Comparison of ENCODE assay signal across 17 mouse cellular contexts in genomic region chr17:46182273-46182672, GRCm38 (mm10). TPM values are rescaled to one million over a fixed set of nuclear protein-coding genes. Genes with fewer than 3 reads are reported as not detected.
DNase-seq lines count a peak whose midpoint lies in the region; ATAC-seq lines count a peak whose summit lies in the region.
"Had no signal": no experiment of that assay in that cellular context is flagged by ENCODE, and none has a peak within 500 bp of the region (broad histone marks: within the 10 kb centered on the region; RNA-seq: fewer than 3 reads in every experiment).

No protein-coding gene starts in this region.

- no peak overlapping the region for H3K27ac ChIP-seq in kidney, embryonic 15.5 days
- H3K27ac ChIP-seq: embryonic facial prominence, embryonic 10.5 days; limb, embryonic 12.5 days; midbrain, embryonic 15.5 days; neural tube, embryonic 12.5 days had no signal

- no peak overlapping the region for H3K4me3 ChIP-seq in kidney, embryonic 15.5 days (replicated peaks)
- H3K4me3 ChIP-seq: embryonic facial prominence, embryonic 10.5 days; limb, embryonic 12.5 days; midbrain, embryonic 15.5 days; neural tube, embryonic 12.5 days had no signal

- H3K9me3 ChIP-seq in kidney, embryonic 15.5 days (replicated peaks) = no peaks in the 10 kb centered on the region
- H3K9me3 ChIP-seq: embryonic facial prominence, embryonic 10.5 days; limb, embryonic 12.5 days; midbrain, embryonic 15.5 days; neural tube, embryonic 12.5 days had no signal

- H3K4me2 ChIP-seq in kidney, embryonic 15.5 days = no peak overlapping the region
- H3K4me2 ChIP-seq: limb, embryonic 12.5 days; midbrain, embryonic 15.5 days; neural tube, embryonic 12.5 days had no signal

- H3K36me3 ChIP-seq in kidney, embryonic 15.5 days = peaks cover 97% of the 10 kb centered on the region

- no peaks in the 10 kb centered on the region for H3K4me1 ChIP-seq in kidney, embryonic 15.5 days
- H3K4me1 ChIP-seq: embryonic facial prominence, embryonic 10.5 days; limb, embryonic 12.5 days; midbrain, embryonic 15.5 days; neural tube, embryonic 12.5 days had no signal

- 90% methylated on average over 4 of the region's 4 CpGs for WGBS in kidney, embryonic 15.5 days

- H3K9ac ChIP-seq in kidney, embryonic 15.5 days = no peak overlapping the region
- H3K9ac ChIP-seq: limb, embryonic 12.5 days; midbrain, embryonic 15.5 days; neural tube, embryonic 12.5 days had no signal

- ATAC-seq in kidney, embryonic 15.5 days (replicated peaks; ENCODE audit: low FRiP score) = no peak
- ATAC-seq: midbrain, embryonic 15.5 days had no signal

- H3K27me3 ChIP-seq in kidney, embryonic 15.5 days = no peaks in the 10 kb centered on the region
- H3K27me3 ChIP-seq: limb, embryonic 12.5 days; midbrain, embryonic 15.5 days; neural tube, embryonic 12.5 days had no signal

- DNase-seq in adrenal gland, postnatal 10 days = peak; percentile 56
- no peak for DNase-seq in adrenal gland, postnatal 4 days (ENCODE audit: low spot score in 2 of 2)
- DNase-seq in kidney, postnatal 25 days = peak; percentile 27 to 47
- DNase-seq in thymus, postnatal 14 days = peak; percentile 34
- DNase-seq in thymus, postnatal 0 days (ENCODE audit: low spot score) = no peak
- peak; percentile 52 to 56 for DNase-seq in kidney, postnatal 4 days
- no peak for DNase-seq in cerebellum, postnatal 25 days
- DNase-seq: cerebellum, adult 2 months; heart, postnatal 4 days; layer of hippocampus, postnatal 36 days; lung, postnatal 14 days; right cerebral cortex, adult 18-20 months had no signal

RNA-seq across cellular contexts. Expression of gene Polh, which starts 20.2 kb away (rescaled TPM):
- total RNA-seq in adrenal gland, postnatal 10 days (2021) = 10 to 100 TPM; 25.5 to 31.4 TPM
- total RNA-seq in adrenal gland, postnatal 4 days (2021) = 10 to 100 TPM; 34.9 to 36.8 TPM
- 16.5 and 17.0 TPM in 2 replicates for polyA plus RNA-seq in kidney, embryonic 15.5 days (2015; fragmentation: Nextera tagmentation; extraction: Ambion mirVana)
- 21.5 and 24.0 TPM in 2 replicates for polyA plus RNA-seq in thymus, postnatal 0 days (2015; fragmentation: Nextera tagmentation; extraction: Ambion mirVana)

RNA-seq across cellular contexts. Expression of gene Xpo5, which starts 20.3 kb away (rescaled TPM):
- total RNA-seq in adrenal gland, postnatal 10 days (2021) = 10 to 100 TPM; 43.6 to 48.5 TPM
- total RNA-seq in adrenal gland, postnatal 4 days (2021) = 10 to 100 TPM; 72.0 to 74.6 TPM
- polyA plus RNA-seq in kidney, embryonic 15.5 days (2015; fragmentation: Nextera tagmentation; extraction: Ambion mirVana) = 41.9 and 44.8 TPM in 2 replicates
- 25.2 and 26.8 TPM in 2 replicates for polyA plus RNA-seq in thymus, postnatal 0 days (2015; fragmentation: Nextera tagmentation; extraction: Ambion mirVana)

RNA-seq across cellular contexts. Expression of gene Gtpbp2, which starts 21.4 kb away (rescaled TPM):
- total RNA-seq in adrenal gland, postnatal 10 days (2021) = 10 to 100 TPM; 66.5 to 94.0 TPM
- total RNA-seq in adrenal gland, postnatal 4 days (2021) = 100 to 1,000 TPM; 101 to 116 TPM
- polyA plus RNA-seq in kidney, embryonic 15.5 days (2015; fragmentation: Nextera tagmentation; extraction: Ambion mirVana) = 36.8 and 44.4 TPM in 2 replicates
- 31.4 and 37.6 TPM in 2 replicates for polyA plus RNA-seq in thymus, postnatal 0 days (2015; fragmentation: Nextera tagmentation; extraction: Ambion mirVana)

RNA-seq across cellular contexts. Expression of gene Mad2l1bp, which starts 28.9 kb away (rescaled TPM):
- 10 to 100 TPM; 14.1 to 15.0 TPM for total RNA-seq in adrenal gland, postnatal 10 days (2021)
- 10 to 100 TPM; 18.1 to 18.4 TPM for total RNA-seq in adrenal gland, postnatal 4 days (2021)
- 37.5 and 39.2 TPM in 2 replicates for polyA plus RNA-seq in kidney, embryonic 15.5 days (2015; fragmentation: Nextera tagmentation; extraction: Ambion mirVana)
- polyA plus RNA-seq in thymus, postnatal 0 days (2015; fragmentation: Nextera tagmentation; extraction: Ambion mirVana) = 61.6 and 62.3 TPM in 2 replicates

RNA-seq across cellular contexts. Expression of gene Rsph9, which starts 38.3 kb away (rescaled TPM):
- total RNA-seq in adrenal gland, postnatal 10 days (2021) = 1 to 10 TPM; 5.0 to 6.3 TPM
- 10 to 100 TPM; 10.2 to 13.4 TPM for total RNA-seq in adrenal gland, postnatal 4 days (2021)
- polyA plus RNA-seq in kidney, embryonic 15.5 days (2015; fragmentation: Nextera tagmentation; extraction: Ambion mirVana) = 11.7 and 12.1 TPM in 2 replicates
- polyA plus RNA-seq in thymus, postnatal 0 days (2015; fragmentation: Nextera tagmentation; extraction: Ambion mirVana) = 2.0 and 2.7 TPM in 2 replicates

Comparison
In these comparisons a context has a peak if more than half of its experiments do, and no peak if none do; other contexts are left out.
1. DNase-seq: peak in adrenal gland, postnatal 10 days (single experiment), kidney, postnatal 25 days (2 of 2), thymus, postnatal 14 days (single experiment) and kidney, postnatal 4 days (2 of 2); none in adrenal gland, postnatal 4 days (0 of 2), thymus, postnatal 0 days (single experiment) and cerebellum, postnatal 25 days (0 of 2).